Mouse (Mus musculus) heart, adult 9 months (tissue): ENCODE results near the gene Lrrc10.
A peak's percentile ranks its signal among the peaks of the same experiment; 100 is the strongest.

Experiments
- DNase-seq, 2 experiments: peaks; one replicate each; pipeline ENCODE4 v3.0.0; 2022; ENCODE audit warnings: low spot score in 2 of 2

Lrrc10 gene

GRCm38 (mm10) chr10:117043497-117044166, 1.5 kb upstream of the Lrrc10 start:
- DNase-seq = peak; percentile 67 to 69

- DNase-seq = no peak
These were observed 4.1 kb downstream of the Lrrc10 start for GRCm38 (mm10) chr10:117049253-117049652.

- peak; percentile 21 to 48 for DNase-seq
These were observed 4.9 kb downstream of the Lrrc10 start for GRCm38 (mm10) chr10:117049961-117050597.

GRCm38 (mm10) chr10:117055668-117056067, 10.5 kb downstream of the Lrrc10 start:
- DNase-seq = no peak

- DNase-seq = no peak
These were observed 17.7 kb downstream of the Lrrc10 start for GRCm38 (mm10) chr10:117062894-117063253.

GRCm38 (mm10) chr10:117063254-117064021, 18.3 kb downstream of the Lrrc10 start, which contains the start of gene Cct2:
Gene Cct2, minus strand, starts transcription at chr10:117063814.
- DNase-seq = peak; percentile 80 to 87

- DNase-seq = no peak
These were observed 18.9 kb downstream of the Lrrc10 start for GRCm38 (mm10) chr10:117064076-117064475.

GRCm38 (mm10) chr10:117069109-117069508, 24.0 kb downstream of the Lrrc10 start:
- DNase-seq = no peak

GRCm38 (mm10) chr10:117072191-117072888, 27.2 kb downstream of the Lrrc10 start:
- DNase-seq = peak in 1 of 2 experiments; percentile 25

- DNase-seq = no peak
These were observed 28.0 kb downstream of the Lrrc10 start for GRCm38 (mm10) chr10:117073176-117073575.

GRCm38 (mm10) chr10:117078284-117078683, 33.1 kb downstream of the Lrrc10 start:
- no peak for DNase-seq

GRCm38 (mm10) chr10:117081326-117081725, 36.2 kb downstream of the Lrrc10 start:
- DNase-seq = no peak

GRCm38 (mm10) chr10:117081914-117082359, 36.8 kb downstream of the Lrrc10 start:
- DNase-seq = no peak

- DNase-seq = no peak
These were observed 44.5 kb downstream of the Lrrc10 start for GRCm38 (mm10) chr10:117089628-117090027.

GRCm38 (mm10) chr10:117094504-117095329, 49.6 kb downstream of the Lrrc10 start:
- peak; percentile 26 to 29 for DNase-seq

GRCm38 (mm10) chr10:117096096-117096495, 51.0 kb downstream of the Lrrc10 start:
- DNase-seq = no peak
